Mouse (Mus musculus) neural tube, embryonic 11.5 days (tissue): Measurements from ENCODE around the gene Ndufb8. TPM values are rescaled to one million over a fixed set of nuclear protein-coding genes. Genes with fewer than 3 reads are reported as not detected.

Source experiments
- ATAC-seq: fragments of 200-750 bp; cut with Nextera tagmentation; 2 replicates; pipeline ENCODE4 v1.8.0; 2017; ENCODE audit warnings: moderate number of reproducible peaks, mild to moderate bottlenecking, moderate TSS enrichment, moderate library complexity; ENCODE audit not compliant: insufficient read depth, low FRiP score, low TSS enrichment
- DNase-seq: peaks from one replicate; pipeline ENCODE4 v3.0.0-alpha.2; 2015; ENCODE audit warnings: low spot score
- H3K27ac ChIP-seq: fragments of 300-500 bp; sonication (generic); 2 replicates; pipeline ENCODE4 v1.5.1; 2014; ENCODE audit warnings: low read depth, mild to moderate bottlenecking, low read length
- H3K27me3 ChIP-seq: fragments of 300-500 bp; sonication (generic); 2 replicates; pipeline ENCODE4 v1.6.1; 2014; ENCODE audit warnings: mild to moderate bottlenecking, low read length, mixed read lengths; ENCODE audit not compliant: control insufficient read depth, insufficient read depth
- H3K36me3 ChIP-seq: fragments of 300-500 bp; sonication (generic); 2 replicates; pipeline ENCODE4 v1.6.1; 2014; ENCODE audit warnings: mild to moderate bottlenecking, low read length, moderate library complexity, mixed read lengths; ENCODE audit not compliant: control insufficient read depth, insufficient read depth
- H3K4me1 ChIP-seq: fragments of 300-500 bp; sonication (generic); 2 replicates; pipeline ENCODE4 v1.6.1; 2014; ENCODE audit warnings: low read length, mixed read lengths; ENCODE audit not compliant: control insufficient read depth, insufficient read depth
- H3K4me2 ChIP-seq: fragments of 300-500 bp; sonication (generic); 2 replicates; pipeline ENCODE4 v1.6.1; 2014; ENCODE audit warnings: low read depth, mild to moderate bottlenecking, moderate library complexity
- H3K4me3 ChIP-seq: fragments of 300-500 bp; sonication (generic); 2 replicates; pipeline ENCODE4 v1.5.1; 2014; ENCODE audit warnings: low read depth, low read length
- H3K9ac ChIP-seq: fragments of 300-500 bp; sonication (generic); 2 replicates; pipeline ENCODE4 v1.6.1; 2014; ENCODE audit warnings: mild to moderate bottlenecking, low read length
- H3K9me3 ChIP-seq: fragments of 300-500 bp; sonication (generic); 2 replicates; pipeline ENCODE4 v1.6.1; 2016; ENCODE audit warnings: low read length; ENCODE audit not compliant: control insufficient read depth
- WGBS: fragments of 180-500 bp; shearing (Covaris S2); extraction: QIAGEN DNeasy Blood & Tissue Kit; methylation state at CpG from one replicate; pipeline ENCODE4 v1.1.7; 2014; 5-methylcytosine and 5-hydroxymethylcytosine counted together
- polyA plus RNA-seq: library from polyadenylated mRNA; unstranded; fragments of >200 nt; fragmentation: Nextera tagmentation; extraction: Ambion mirVana; gene quantifications from 2 replicates; pipeline ENCODE4 v1.2.1, GENCODE M21; 2014

Ndufb8 gene
- polyA plus RNA-seq, 1 experiment from 2014 or later: 556 TPM

GRCm38 (mm10) chr19:44511451-44512231 is 43.6 kb downstream of the Ndufb8 start:
- Histone ChIP-seq H3K27me3 (peaks cover 48% of the 10 kb centered on the region), H3K27ac (no peak overlapping the region), H3K4me1 (peaks cover 21% of the 10 kb centered on the region), H3K36me3 (no peaks in the 10 kb centered on the region), H3K4me3 (peak overlapping the region; percentile 47), H3K9me3 (no peaks in the 10 kb centered on the region), H3K9ac (peak overlapping the region; percentile 56), H3K4me2 (peak overlapping the region; percentile 86)
- under 1% methylated on average over 66 of the region's 66 CpGs for WGBS
- peak; percentile 41; the same call in 1 of the 2 replicates for ATAC-seq
- DNase-seq: peak; percentile 74

GRCm38 (mm10) chr19:44510534-44511175 is 44.6 kb downstream of the Ndufb8 start:
- H3K4me3 ChIP-seq: peak overlapping the region; percentile 47
- WGBS: 10% methylated on average over 12 of the region's 12 CpGs
- H3K36me3 ChIP-seq: no peaks in the 10 kb centered on the region
- H3K9me3 ChIP-seq: no peaks in the 10 kb centered on the region
- no peak overlapping the region for H3K27ac ChIP-seq
- peak overlapping the region; percentile 86 for H3K4me2 ChIP-seq
- H3K27me3 ChIP-seq: peaks cover 48% of the 10 kb centered on the region
- no peak for DNase-seq
- H3K9ac ChIP-seq: no peak overlapping the region
- peaks cover 18% of the 10 kb centered on the region for H3K4me1 ChIP-seq
- ATAC-seq: no peak

GRCm38 (mm10) chr19:44502741-44503140 is 52.5 kb downstream of the Ndufb8 start:
- no peaks in the 10 kb centered on the region for H3K36me3 ChIP-seq
- H3K27ac ChIP-seq: no peak overlapping the region
- H3K9me3 ChIP-seq: no peaks in the 10 kb centered on the region
- H3K4me3 ChIP-seq: no peak overlapping the region
- no peaks in the 10 kb centered on the region for H3K4me1 ChIP-seq
- no peak overlapping the region for H3K9ac ChIP-seq
- H3K4me2 ChIP-seq: no peak overlapping the region
- DNase-seq (no peak), ATAC-seq (no peak)
- no peaks in the 10 kb centered on the region for H3K27me3 ChIP-seq
- 82% methylated on average over 4 of the region's 4 CpGs for WGBS

- no peak for DNase-seq
- Histone ChIP-seq H3K4me1 (no peaks in the 10 kb centered on the region), H3K36me3 (no peaks in the 10 kb centered on the region), H3K9ac (no peak overlapping the region), H3K4me3 (no peak overlapping the region), H3K9me3 (no peaks in the 10 kb centered on the region), H3K27ac (no peak overlapping the region), H3K4me2 (no peak overlapping the region), H3K27me3 (no peaks in the 10 kb centered on the region)
- no peak for ATAC-seq
- WGBS: 83% methylated on average over 6 of the region's 6 CpGs
These were observed 53.3 kb downstream of the Ndufb8 start for GRCm38 (mm10) chr19:44501925-44502324.

GRCm38 (mm10) chr19:44500240-44500639 is 55.0 kb downstream of the Ndufb8 start:
- no peaks in the 10 kb centered on the region for H3K9me3 ChIP-seq

GRCm38 (mm10) chr19:44498936-44499335 is 56.3 kb downstream of the Ndufb8 start:
- H3K9me3 ChIP-seq: no peaks in the 10 kb centered on the region
- ATAC-seq (no peak), DNase-seq (no peak)
- H3K4me1 ChIP-seq: no peaks in the 10 kb centered on the region
- H3K27me3 ChIP-seq: no peaks in the 10 kb centered on the region
- H3K36me3 ChIP-seq: no peaks in the 10 kb centered on the region
- no peak overlapping the region for H3K4me3 ChIP-seq
- no peak overlapping the region for H3K27ac ChIP-seq
- 67% methylated on average over 6 of the region's 6 CpGs for WGBS
- H3K9ac ChIP-seq: no peak overlapping the region
- H3K4me2 ChIP-seq: no peak overlapping the region

More at GRCm38 (mm10) chr19:44500240-44500639, 55.0 kb downstream of the Ndufb8 start:
- Histone ChIP-seq H3K36me3 (no peaks in the 10 kb centered on the region), H3K27me3 (no peaks in the 10 kb centered on the region), H3K9ac (no peak overlapping the region), H3K27ac (no peak overlapping the region), H3K4me1 (no peaks in the 10 kb centered on the region), H3K4me3 (no peak overlapping the region), H3K4me2 (no peak overlapping the region)
- ATAC-seq (no peak), DNase-seq (no peak)
- WGBS: 43% methylated on average over 5 of the region's 5 CpGs

Other genes with a start within 250 kb of the Ndufb8 start
- gene Scd4, start 222.3 kb downstream of the Ndufb8 start, polyA plus RNA-seq: not detected in 2 replicates
- 15.0 and 15.2 TPM in 2 replicates for gene Scd1, start 147.6 kb downstream of the Ndufb8 start, polyA plus RNA-seq
- gene Wnt8b, start 62.0 kb downstream of the Ndufb8 start, polyA plus RNA-seq: 0.45 and 0.46 TPM in 2 replicates
- gene Sec31b, start 9.6 kb downstream of the Ndufb8 start, polyA plus RNA-seq: 0.31 and 0.37 TPM in 2 replicates
- gene Gm20538, start 2.6 kb downstream of the Ndufb8 start, polyA plus RNA-seq: not detected in 2 replicates
- gene Hif1an, start 7.4 kb upstream of the Ndufb8 start, polyA plus RNA-seq: 29.0 and 29.3 TPM in 2 replicates
- 7.4 and 8.0 TPM in 2 replicates for gene Pax2, start 200.6 kb upstream of the Ndufb8 start, polyA plus RNA-seq